Mouse (Mus musculus) T-helper 1 cell (primary cell): Measurements from ENCODE around the gene Gm13694.

Source experiments
- in situ Hi-C: fragments of 300-600 bp; cut with MboI, MseI; formaldehyde crosslinking; loops from one replicate; pipeline ENCODE4 v1.15.1; 2025; ENCODE audit warnings: high pct_unique_total_duplicates

The Gm13694 gene

GRCm38 (mm10) chr2:84023319-84023718 lies 44.6 kb downstream of the Gm13694 start:
- in situ Hi-C loops: no loop called here

- in situ Hi-C loops: no loop called here
These were observed 46.5 kb downstream of the Gm13694 start for GRCm38 (mm10) chr2:84025217-84025616.
